Mouse (Mus musculus): Measurements from ENCODE around the gene Hykk.

GRCm38 (mm10) chr9:54931765-54932164 is 14.7 kb downstream of the Hykk start:
- no peak for TF ChIP-seq CTCF (IDR thresholded peaks at IDR 0.05; ENCODE audit: extremely low read depth, insufficient read depth, insufficient read length, insufficient replicate concordance)
- no peak for TF ChIP-seq POLR2A (IDR thresholded peaks at IDR 0.05; ENCODE audit: low read depth, low read length)
